Mouse (Mus musculus): ENCODE data around the gene Mslnl.

Gene Mslnl

DNA sequence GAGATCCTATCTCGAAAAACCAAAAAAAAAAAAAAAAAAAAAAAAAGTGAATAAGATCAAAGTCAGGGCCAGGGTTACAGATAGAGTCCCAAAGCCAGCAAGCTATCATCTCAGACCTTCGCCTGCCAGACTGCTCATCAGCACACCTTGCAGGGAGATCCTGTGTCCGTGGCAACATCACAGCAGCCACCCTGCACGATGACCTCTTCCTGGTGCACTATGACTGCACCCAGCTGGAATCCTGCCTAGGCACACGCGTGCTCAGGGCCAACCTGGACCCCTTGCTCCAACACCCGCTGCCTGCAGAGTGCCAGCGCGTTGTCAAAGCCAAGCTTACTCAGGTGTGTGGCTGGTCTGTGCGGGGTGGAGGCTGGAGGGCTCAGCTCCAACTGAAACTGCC lies 8.5 kb downstream of the Mslnl start:
- DNase-seq: no peak

- DNase-seq: no peak
Measured at GRCm38 (mm10) chr17:25748238-25748637, 12.4 kb downstream of the Mslnl start.

DNA sequence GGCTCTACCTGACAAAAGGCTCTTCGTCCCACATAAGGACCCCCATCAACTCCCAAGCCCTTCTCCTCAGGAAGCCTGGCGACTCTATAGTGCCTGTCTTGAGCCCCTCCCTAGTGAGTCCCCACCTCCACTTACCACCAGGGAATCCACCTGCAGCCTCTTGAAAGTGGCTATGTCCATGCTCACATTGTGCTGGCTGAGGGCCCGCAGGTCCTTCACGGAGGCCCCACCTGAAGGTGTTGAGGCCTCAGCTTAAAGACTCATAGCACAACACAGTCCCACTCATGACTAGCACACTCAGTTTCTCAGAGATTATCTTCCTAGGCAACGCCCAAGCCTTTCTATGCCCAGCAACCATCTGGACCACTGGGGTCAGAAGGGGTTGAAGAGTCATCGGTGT lies 13.5 kb downstream of the Mslnl start:
- no peak for DNase-seq

- DNase-seq: peak; percentile 50 to 79
Measured at GRCm38 (mm10) chr17:25751446-25751845, 15.6 kb downstream of the Mslnl start.

DNA sequence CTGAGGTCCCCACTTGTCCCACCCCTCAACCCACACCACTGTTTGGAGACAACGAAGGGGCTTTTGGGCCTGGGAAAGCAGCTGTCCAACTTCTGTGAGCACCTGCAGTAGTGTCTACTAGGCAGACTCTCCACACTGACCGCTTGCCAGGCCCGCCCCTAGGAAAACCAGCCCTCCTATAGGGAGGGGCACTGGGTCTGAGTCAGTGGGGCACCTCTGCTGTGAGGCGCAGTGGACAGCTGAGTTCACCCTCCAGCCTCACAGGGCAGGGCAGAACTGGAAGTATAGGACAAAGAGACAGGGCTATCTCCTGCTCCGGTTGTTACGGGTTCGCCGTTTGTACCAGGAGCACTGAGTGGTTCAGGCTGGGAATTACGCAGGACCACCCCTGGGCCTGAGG lies 18.4 kb downstream of the Mslnl start, which contains the start of gene Msln:
Gene Msln (minus strand): TSS at position 138 of the 400 bp plus-strand sequence.
- no peak for DNase-seq

GRCm38 (mm10) chr17:25755086-25755485 lies 19.2 kb downstream of the Mslnl start:
- no peak for DNase-seq

GRCm38 (mm10) chr17:25755627-25756377 lies 20.0 kb downstream of the Mslnl start:
- DNase-seq: no peak

GRCm38 (mm10) chr17:25756378-25757242 lies 20.8 kb downstream of the Mslnl start:
- DNase-seq: no peak

DNA sequence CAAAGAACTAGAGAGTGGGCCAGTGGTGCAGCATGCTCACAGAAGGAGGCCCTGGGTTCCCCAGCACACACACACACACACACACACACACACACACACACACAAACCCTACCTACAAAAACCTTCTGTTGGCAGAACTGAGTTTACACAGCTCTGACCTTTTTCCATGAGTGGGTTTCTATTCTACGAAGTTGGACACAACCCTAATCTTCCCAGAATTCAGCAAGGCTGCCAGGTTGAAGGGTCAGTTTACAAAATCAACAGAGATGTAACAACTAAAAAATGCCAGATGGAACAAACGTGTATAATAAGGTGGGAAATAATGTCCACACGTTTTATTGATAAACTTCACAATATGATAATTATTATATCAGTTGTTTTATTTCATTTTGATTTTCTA lies 21.8 kb downstream of the Mslnl start:
- DNase-seq: no peak

DNA sequence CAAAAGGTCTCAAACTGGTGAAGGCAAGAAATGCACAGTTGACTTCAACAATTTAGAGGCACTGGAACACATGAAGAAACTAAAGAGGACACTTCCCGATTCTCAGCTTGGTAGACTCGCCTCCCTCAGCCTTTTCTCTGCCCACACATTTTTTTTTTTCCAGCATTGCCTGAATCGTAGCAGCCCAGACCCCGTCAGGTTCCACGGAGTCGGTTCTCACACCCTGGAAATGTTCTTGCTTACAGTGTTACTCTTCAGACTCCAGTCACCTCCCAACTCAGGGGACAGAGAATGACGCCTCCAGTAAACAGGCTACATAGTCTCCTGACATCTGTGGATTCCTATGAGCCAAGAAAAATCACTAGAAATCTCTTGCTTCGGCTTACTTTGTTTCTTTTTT lies 24.3 kb downstream of the Mslnl start:
- no peak for DNase-seq

- DNase-seq: no peak
Measured at GRCm38 (mm10) chr17:25761561-25761970, 25.7 kb downstream of the Mslnl start.

- DNase-seq: no peak
Measured at GRCm38 (mm10) chr17:25762591-25762990, 26.7 kb downstream of the Mslnl start.

DNA sequence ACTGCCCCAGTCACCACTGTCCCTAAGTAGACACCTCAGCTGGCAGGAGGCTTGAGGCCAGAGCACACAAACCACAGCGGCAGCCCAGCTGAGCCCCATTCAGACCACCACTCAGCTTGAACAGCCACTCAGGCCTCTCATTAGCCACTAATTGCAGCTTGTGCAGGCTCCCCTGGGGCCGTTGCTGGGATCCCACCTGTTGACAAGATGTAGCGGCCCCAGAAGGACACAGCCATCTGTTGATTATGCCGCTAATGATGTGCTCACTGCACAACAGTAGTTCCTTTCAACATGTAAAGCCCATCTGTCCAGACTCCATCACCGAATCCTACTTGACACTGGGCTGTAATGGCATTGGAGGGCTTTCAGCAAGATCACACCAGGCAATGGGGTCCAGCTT lies 30.0 kb downstream of the Mslnl start:
- no peak for DNase-seq

GRCm38 (mm10) chr17:25769331-25769730 lies 33.5 kb downstream of the Mslnl start:
- DNase-seq: no peak

DNA sequence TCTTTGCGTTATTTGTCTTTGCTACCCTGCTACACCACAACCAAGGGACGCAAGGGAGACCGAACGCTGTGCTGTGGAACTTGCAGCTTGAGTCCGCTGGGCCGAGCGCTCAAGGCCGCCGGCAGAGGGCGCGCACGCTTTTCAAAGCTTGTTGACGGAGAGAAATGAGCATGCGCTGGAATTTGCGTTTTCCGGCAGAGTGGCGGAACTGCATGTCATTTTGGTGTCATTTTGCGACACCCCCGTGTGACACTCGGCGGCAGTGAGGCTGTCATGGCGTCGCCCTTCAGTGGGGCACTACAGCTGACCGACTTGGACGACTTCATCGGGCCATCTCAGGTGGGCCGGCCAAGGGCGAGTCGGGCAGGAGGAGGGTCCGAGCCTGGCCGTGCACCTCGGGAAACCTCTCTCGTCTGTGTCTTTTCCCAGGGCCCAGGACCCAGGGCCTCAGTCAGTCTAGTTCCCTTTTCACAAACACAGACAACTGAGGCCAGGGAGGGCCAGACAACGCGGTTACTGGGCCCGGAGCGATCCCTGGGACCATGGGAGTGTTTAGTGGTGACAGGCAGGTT lies 37.8 kb downstream of the Mslnl start, which contains the start of gene Narfl:
Gene Narfl (plus strand): TSS at position 228 of the 572 bp plus-strand sequence.
- DNase-seq: peak; percentile 99

DNA sequence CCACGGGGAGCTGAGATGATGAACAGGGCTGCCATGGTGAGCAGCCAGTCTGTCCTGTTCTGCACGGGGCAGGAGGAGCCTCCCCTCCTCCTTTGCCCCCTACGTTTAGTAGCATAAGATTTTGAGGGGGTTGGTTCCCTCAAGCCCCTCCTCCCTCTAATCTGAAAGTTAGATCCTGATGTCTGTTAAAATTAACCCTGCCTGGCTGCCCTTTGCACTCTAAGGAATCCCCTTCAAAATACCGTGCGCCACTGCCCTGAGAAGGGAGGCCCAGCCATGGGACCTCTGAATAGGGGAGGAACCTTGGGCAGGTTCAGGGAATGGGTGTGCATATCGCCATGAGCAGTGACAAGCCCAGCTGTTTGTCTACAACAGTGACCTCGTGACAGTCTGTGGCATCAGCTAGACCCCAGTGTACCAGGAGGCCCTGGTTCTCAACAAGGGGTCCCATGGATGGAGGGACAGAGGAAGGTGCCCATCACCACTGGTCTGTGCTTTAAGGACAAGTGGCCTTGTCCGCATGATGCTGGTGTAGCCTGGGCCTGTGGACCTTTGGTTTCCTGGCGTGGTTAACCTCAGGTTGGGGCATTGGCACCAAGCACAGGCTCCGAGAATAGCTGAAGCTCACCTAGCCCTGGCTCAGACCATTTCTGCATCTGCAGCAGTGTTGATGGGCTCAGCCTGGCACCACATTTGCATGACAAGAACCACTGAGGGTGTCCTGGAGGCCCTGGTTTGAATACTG lies 39.6 kb downstream of the Mslnl start:
- no peak for DNase-seq

GRCm38 (mm10) chr17:25777948-25778347 lies 42.1 kb downstream of the Mslnl start:
- no peak for DNase-seq

GRCm38 (mm10) chr17:25781339-25781738 lies 45.5 kb downstream of the Mslnl start:
- no peak for DNase-seq

- DNase-seq: peak; percentile 56 to 59
Measured at GRCm38 (mm10) chr17:25783086-25783485, 47.2 kb downstream of the Mslnl start.

DNA sequence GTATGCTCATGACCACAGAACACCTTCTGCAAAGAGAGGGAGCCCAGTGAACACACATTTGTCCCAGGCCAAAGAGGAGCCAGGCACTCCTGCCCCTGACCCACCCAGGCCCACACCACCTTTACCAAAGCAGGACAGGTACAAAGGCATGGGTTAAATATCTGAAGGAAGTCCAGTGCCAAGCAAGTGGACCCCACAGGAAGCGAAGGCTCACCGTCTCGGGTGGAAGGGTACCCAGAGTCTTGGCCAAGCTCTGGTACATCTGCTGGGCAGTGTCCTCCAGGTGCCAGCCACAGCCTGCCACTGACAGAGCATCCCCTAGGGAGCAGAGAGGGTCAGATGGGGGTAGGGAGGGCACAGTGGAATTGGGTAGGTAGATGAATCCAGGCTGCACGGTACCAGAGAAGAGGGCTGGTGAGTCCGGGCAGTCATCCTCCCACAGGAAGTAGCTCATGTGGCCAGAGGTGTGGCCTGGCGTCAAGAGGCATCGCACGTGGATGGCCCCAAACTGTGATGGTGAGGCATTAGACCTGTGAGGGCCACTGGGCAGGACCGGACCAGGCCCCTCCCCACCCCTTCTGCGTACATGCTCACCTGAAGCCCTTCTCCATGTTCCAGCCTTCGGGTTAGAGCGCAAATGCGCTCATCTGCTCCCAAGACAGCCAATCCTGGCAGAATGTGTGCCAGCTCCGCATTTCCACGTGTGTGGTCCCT lies 48.2 kb downstream of the Mslnl start:
- no peak for DNase-seq

DNA sequence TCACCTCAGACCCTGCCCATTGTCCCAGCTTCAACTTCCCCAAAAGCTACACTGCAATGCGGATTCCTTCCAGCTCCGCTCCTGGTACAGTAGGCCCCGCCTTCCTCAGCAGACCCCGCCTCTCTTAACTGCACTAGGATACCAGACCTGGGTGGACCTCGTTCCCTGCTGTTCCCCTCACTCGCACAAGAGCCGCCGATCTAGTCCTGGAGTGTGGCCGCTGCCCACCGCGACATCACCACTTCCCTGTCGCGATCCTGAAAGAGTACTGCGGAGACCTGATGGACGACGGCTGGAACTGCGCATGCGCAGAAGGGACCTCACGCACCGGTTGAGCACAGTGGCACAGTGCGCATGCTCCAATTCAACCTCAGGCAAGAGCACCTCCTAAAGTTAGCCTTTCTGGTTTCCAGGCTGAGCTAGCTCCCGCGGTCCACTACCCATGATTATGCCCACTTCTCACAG lies 49.5 kb downstream of the Mslnl start, which contains the start of gene Haghl:
Gene Haghl (minus strand): TSS at position 393 of the 465 bp plus-strand sequence.
- peak; percentile 98 for DNase-seq

DNA sequence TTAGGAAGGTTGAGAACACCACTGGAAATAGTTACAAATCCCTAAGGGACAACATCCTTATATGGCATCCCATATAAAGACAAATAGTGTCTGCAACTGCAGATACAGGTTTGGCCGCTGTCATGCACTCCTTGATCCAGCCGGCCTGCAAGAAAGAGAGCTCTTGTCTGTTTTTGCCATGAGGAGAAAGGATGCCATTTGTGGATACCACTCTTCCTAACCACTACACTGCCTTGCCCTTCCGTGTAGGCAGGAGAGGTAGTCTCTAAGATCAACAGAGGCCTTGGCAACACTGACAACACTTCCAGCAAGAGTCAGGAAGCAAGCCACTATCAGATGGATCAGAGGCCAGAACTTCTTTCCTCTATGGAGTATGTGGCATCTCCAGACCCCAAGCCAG lies 50.4 kb downstream of the Mslnl start, which contains the start of gene Ccdc78:
Gene Ccdc78 (plus strand): TSS at position 301 of the 400 bp plus-strand sequence.
- no peak for DNase-seq

Data from cerebellum, postnatal 14 days (tissue).